In the genomic region with DNA sequence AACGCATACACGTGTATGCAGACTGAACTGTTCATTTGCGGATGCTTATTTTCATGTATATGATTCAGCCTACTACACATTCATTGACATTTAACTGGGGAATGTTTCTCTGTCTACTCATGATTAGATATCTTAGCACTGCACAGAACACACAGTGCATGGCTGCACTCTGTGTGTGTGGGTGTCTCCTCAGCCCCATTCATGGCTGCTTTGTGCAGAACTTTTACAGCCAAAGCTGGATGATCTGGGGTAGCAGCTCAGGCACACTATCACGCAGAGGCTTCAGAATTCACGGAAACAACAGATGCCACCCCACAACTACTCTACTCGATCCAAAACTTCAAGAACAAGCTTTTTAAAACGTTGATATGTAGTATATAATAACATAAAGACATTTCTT, we compare ENCODE assay signal across 12 mouse cellular contexts.
DNase-seq lines count a peak whose midpoint lies in the region.
"Had no signal": no experiment of that assay in that cellular context is flagged by ENCODE, and none has a peak within 500 bp of the region (broad histone marks: within the 10 kb centered on the region; RNA-seq: fewer than 3 reads in every experiment).

No protein-coding gene starts in this region.

- peak; percentile 29 to 36 for DNase-seq in frontal cortex, postnatal 36 days (ENCODE audit: low spot score in 2 of 2)
- DNase-seq in frontal cortex, postnatal 10 days (ENCODE audit: low spot score in 2 of 2), result no peak
- peak; percentile 10 to 39 for DNase-seq in left cerebral cortex, adult 18-20 months (ENCODE audit: low spot score in 2 of 2)
- no peak for DNase-seq in left cerebral cortex, adult 11 months (ENCODE audit: low spot score)
- DNase-seq in right cerebral cortex, postnatal 25 days, result peak; percentile 19
- DNase-seq in right cerebral cortex, postnatal 10 days (ENCODE audit: low spot score in 2 of 2), result no peak
- no peak for DNase-seq in gastrocnemius, adult 8-10 months (ENCODE audit: low spot score in 2 of 2)
- DNase-seq: adrenal gland, adult 2 months; adrenal gland, postnatal 25 days; cerebellum, adult 2 months; cerebellum, postnatal 10 days; gastrocnemius, postnatal 25 days had no signal

Comparison
In these comparisons a context has a peak if more than half of its experiments do, and no peak if none do; other contexts are left out.
1. DNase-seq: peak in frontal cortex, postnatal 36 days (2 of 2), left cerebral cortex, adult 18-20 months (2 of 2) and right cerebral cortex, postnatal 25 days (single experiment); none in frontal cortex, postnatal 10 days (0 of 2), left cerebral cortex, adult 11 months (single experiment), right cerebral cortex, postnatal 10 days (0 of 2) and gastrocnemius, adult 8-10 months (0 of 2).